Mouse (Mus musculus) frontal cortex, postnatal 10 days (tissue): ENCODE results near the gene Pga5.

Experiments
- DNase-seq, 2 experiments: peaks; one replicate each; pipeline ENCODE4 v3.0.0; 2022; ENCODE audit warnings: low spot score in 2 of 2, mixed read lengths in 1 of 2

Pga5 gene

DNA sequence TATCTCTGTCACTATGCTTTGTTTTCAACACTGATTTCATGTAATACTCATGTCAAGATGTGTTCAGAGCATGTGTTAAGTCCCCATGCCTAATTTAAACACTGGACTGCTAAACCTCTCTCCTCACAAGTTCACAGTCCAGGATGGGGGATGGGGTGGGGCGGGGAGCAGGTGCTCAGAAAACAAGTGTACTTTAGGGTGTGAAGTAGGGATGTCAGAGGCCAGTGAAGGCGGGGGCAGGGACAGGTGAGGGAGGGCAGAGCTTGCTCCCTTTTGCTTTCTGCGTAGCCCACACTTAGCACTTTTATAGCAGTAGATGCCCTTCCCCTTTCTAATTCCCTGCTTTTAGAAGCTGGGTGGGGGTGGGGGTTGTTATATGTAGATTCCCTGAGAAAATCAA is 12.8 kb downstream of the Pga5 start:
- no peak for DNase-seq

DNA sequence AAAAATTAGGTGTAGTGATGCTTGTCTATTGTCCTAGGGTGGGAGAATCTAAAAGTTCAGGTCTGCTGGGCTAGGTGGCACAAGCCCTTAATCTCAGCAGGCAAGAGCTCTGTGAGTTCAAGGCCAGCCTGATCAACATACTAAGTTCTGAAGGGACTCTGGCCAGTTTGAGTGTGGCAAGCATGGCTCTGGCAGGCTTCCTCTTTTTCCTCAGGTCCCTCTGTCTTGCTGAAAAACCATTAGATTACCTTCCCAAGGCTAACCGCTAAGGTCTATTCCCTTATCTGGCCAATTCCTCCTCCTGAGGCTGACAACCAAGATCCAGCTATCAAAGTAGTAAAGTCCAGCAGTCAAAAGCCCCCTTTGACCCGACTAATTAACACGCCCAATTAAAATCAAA is 15.2 kb downstream of the Pga5 start:
- DNase-seq: no peak

DNA sequence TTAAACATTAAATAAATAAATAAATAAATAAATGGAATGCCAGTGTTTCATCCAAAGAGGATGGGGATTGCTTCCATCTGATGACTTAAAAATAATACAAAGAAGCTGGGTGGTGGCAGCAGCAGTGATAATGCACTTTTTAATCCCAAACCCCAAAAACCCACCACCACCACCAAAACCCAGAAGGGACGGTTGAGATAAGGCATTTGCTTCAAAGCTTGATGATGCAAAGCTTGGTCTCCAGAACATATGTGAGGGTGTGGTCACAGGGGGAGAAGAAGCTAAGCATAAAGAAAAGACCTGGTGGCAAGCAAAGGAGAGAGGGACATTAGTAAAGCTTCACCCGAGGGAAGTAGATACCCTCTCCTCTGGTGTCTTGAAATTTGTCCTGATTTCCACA is 16.0 kb downstream of the Pga5 start:
- no peak for DNase-seq

DNA sequence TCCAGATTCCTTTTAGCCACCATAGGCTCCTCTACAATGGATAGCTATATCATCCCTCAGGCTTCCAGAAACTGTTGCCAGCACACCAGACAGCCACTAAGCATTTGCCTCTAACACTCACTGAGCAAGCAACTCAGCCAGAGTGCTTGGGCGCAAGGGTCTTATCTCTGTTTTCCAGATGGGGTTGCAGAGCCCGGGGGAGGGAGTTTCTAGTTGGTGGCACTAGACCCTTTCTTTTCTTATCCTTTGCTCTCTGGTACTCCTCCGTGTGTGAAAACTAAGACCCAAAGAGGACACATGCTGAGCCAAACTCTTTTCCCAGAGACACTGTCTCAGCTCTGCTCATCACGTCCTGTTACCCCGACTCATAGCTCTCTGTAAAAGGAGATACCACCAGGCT is 16.5 kb downstream of the Pga5 start:
- DNase-seq: no peak

DNA sequence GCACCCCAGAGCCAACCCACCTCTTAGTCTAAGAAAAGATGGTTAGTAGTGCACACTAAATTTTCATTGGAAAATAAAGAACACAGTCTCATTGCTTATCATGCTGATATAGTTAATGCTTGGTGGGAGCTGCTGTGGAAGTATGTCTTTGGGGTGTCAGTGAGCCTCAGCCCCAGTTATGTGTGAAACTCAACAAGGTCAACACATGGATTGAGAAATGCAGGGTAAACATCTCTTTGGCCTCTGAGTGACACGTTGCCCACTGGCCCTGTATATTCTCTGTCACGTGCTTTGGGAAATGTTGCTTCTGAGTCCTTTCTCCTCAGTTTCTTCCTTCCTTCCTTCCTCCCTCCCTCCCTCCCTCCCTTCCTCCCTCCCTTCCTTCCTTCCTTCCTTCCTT is 19.5 kb downstream of the Pga5 start:
- DNase-seq: no peak

DNA sequence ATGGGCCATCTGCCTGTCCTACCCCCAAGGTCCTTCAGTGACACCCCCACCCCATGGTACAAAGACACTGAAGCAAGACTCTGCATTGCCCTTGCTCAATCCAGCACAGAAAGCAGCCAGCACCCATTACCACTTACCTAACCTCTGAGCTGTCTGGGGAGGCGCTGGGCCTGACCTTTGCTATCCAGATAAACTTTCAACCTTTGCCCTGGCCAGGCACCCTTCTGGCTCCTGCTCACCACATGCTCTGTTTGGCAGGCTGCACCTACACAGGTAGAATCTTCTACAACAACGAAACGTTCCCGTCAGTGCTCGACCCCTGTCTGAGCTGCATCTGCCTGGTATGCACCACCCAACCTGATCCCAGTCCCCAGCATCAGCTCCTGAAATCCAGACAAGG is 20.1 kb downstream of the Pga5 start:
- no peak for DNase-seq

DNA sequence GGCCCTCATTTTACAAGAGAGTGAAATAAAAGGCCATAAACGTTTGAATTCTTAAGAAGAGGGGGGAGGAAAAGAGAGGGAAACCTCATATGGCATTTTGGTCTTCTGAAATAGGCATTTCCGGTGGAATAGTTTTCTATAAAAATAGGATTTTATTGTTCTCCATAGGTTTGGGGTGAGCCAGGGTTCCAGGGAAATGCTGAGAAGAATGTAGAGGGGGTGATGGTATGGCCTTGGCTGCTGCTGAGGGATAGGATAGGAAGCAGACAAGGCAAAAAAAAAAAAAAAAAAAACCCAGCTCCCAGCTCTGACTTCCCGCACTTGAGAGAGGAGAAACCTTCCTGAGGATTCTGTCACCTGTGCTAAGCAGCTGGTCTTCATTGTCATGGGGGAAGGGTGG is 21.8 kb downstream of the Pga5 start:
- DNase-seq: no peak

DNA sequence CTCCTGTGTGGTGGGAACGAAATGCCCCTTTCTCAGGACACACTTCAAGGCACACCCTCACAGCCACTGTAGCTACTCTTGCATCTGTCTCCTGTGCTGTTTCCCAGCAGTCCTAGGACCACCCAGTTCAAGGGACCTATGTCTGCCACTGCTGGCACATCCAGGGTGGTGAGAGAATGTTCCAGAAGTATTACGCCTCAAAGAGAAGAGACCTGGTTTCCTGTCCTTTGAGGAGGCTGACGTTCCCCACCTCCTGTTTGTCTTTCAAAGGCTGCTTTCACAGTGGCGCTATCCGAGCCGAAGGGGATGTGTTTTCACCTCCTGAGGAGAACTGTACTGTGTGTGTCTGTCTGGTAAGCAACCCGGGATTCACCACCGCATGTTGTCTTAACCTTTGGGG is 29.7 kb downstream of the Pga5 start:
- DNase-seq: no peak

DNA sequence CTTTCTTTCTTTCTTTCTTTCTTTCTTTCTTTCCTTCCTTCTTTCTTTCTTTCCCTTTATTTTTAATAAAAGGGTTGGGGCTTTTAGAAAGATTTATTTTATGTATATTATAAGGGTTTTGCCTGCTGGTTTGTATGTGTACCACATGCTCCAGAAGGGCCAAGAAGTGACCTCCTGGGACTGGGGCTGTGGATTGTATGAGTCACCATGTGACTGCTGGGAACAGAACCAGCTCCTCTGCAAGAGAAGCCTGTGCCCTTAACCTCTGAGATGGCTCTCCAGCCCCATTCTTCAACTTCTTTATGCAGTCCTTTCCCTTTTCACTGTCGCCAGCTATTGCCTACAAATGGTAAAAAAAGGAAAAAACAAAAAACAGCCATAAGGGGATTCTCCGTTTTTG is 32.3 kb downstream of the Pga5 start:
- no peak for DNase-seq

DNA sequence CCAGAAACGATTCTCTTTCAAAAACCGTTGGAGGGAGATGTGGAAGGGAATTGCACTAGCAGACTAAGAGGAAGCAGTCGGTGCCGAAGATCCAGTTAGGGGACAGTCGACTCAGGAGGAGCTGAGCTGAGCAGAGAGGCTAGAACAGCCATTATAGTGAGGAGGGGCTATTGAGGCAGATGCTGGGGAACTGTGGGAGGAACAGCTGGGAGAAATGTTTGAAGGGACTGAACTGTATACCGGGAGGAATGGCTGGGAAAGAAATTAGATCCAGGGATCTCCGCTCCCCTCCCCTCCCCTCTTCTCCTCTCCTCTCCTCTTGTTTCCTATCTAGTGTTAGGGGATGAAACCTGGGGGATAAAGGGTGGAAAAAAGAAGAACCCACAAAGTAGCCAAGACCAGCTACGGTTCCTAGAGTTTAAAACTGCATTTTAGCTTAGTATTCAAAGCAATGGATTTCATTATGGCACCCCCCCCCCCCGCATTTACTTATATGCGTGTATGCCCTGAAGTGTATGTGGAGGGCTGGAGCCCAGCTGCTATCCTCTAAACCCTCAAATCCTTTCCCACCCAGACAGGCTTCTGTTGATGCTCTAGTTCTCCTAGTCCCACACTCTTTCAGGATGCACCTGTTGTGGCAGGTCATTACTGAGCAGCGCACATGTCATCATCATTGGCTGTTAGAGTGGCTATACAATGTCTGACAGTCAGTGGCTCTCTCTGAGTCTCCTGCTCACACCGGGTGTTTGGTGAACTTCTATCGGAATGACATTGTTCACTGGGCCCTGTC is 37.1 kb downstream of the Pga5 start:
- DNase-seq: no peak

DNA sequence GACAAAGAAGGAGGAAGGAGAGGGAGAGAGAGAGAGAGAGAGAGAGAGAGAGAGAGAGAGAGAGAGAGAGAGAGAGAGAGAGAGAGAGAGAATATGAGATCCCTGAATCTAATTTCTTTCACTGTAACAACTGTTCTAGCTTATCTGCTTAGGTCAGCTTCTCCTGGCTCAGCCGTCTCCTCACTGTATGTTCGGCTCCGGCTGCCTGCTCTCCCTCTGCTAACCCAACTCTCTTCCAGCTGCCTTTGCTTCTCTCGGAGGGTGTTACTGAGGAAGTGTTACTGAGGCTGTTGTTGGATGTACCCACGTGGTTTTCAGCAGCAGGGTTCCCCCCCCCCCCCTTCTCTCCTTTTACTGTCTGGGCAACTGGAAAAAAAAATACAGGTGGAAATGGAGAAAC is 37.8 kb downstream of the Pga5 start:
- no peak for DNase-seq

DNA sequence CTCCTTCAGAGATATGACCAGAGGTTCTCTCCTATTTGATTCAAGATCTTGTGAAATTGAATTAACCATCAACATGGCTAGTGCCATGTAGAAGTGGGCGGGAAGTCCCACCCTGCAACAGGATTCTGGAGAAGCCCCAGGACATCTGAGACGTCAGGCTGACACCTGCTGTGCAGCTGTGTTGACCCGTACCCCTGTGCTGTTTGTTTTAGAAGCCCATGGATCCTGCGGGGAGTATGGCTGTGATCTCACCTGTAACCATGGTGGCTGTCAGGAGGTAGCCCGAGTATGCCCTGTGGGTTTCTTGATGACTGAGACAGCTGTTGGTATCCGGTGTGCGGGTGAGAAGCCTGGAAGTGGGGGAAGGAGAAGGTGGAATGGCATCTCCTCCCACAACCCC is 40.0 kb downstream of the Pga5 start:
- DNase-seq: no peak

DNA sequence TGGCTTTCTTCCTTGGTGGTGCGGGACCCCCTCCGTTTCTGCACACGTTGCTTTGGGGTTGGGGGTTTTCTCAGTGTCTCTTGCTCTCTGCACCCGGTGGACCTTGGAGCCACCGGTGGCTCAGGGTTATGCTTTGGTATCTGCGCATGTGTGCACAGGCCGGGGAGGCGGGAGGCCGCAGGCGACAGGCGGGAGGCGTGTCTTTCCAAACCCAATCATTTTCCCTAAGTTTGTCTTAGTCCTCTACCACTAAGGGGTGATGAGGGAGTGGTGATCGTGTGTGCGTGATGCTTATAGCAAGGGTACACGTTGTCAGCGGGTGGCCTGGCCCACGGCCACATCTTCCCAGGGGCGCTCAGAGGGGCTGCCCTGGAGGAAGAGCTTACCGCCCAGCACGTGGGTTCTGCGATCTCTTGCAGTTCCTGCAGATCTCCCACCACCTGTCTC is 43.0 kb downstream of the Pga5 start:
- DNase-seq: peak; percentile 52 to 55

DNA sequence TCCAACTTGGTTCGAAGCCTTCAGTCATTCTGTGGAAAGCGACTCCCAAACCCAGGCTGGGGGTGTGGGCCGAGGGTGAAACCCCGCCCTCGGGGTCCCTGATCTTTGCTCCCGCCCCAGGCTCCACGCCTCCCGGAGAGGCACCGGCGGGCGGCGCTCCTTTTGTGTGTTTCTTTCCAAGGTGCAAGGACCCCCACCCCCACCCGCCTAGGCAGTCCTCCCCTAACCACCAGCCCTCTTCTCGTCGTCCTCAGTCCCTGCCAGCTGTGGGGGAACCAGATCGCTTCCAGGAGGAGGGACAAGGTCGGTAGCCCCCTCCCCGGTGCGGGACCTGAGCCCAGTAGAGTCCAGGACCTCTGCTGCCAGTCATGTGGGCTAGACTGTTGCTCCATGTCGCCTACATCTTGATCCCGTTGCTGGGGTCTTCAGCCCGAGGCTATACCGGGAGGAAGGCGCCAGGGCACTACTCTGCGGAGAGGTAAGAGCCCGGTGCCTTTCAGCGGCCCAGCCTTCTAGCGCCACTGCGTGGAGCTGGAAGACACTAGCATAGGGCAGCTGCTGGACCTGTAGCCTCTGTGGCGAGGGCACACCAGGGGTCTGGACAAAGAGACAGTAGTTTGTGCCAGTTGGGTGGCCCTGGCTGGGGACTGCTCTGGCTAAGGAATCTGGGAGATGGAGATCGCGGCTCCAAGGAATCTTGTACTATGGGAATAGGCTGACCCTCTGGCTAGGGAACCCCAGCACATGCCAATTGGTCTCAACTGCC is 43.6 kb downstream of the Pga5 start, which contains the start of gene Vwce:
Gene Vwce (plus strand): TSS at position 108 of the 766 bp plus-strand sequence.
- peak in 1 of 2 experiments; percentile 39 for DNase-seq
